Mouse (Mus musculus) liver, postnatal 0 days (tissue): ENCODE data around the gene Tll2.

Source experiments
- CTCF ChIP-seq: sonication (generic); IDR thresholded peaks from 2 replicates; pipeline ENCODE4 v1.5.1; 2016; ENCODE audit warnings: antibody characterized with exemption, low read depth
- EP300 ChIP-seq: IDR thresholded peaks from 2 replicates; pipeline ENCODE4 v1.6.1; 2016; ENCODE audit warnings: antibody characterized with exemption, low read depth, mild to moderate bottlenecking

GRCm38 (mm10) chr19:41097038-41097437 is 109.6 kb downstream of the Tll2 start:
- TF ChIP-seq CTCF: no peak
- TF ChIP-seq EP300: no peak
